Mouse (Mus musculus): ENCODE data around the gene L1cam. TPM values are rescaled to one million over a fixed set of nuclear protein-coding genes. Genes with fewer than 3 reads are reported as not detected.

The L1cam gene
- polyA plus RNA-seq, 1 experiment from 2014 or later, result 0.29 TPM

DNA sequence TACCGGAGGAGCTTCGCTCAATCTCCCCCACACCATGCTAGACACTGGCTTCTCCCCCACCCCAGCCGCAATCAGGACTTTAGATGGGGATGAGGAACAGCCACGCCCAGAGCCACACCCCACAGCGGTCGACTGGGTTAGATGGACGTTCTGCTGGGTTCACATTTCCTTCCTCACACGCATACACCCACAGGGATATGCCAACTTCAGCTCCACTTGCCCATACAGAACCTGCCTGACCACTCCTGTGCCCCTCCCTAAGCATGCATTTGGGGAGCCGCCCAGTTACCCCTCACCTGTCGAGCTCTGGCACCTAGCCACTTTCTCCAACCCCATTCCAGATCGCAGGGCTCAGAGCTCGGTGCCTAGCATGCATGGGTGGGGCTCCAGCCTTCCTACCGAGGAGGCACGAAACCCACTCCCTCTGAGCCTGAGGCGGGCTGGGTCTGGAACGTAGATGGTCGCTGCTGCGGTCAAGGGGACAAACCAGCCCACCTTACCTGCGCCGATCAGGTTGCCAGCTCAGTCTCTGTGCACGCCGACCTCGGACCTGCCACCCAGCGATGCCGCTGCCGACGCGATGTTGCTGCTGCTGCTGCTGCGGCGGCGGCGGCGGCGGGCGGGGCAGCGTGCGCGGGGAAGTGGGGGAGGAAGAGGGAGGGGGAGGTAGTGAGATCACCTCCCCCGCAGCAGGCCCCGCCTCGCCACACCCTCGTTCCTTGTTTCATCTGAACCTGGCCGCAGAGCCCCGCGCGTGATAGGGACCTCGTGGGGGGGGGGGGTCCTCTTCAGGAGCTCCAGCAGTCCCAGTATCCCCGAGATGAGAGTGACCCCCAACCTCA lies 15.5 kb downstream of the L1cam start:
- peak; percentile 47 for DNase-seq (ENCODE audit: low spot score)

DNA sequence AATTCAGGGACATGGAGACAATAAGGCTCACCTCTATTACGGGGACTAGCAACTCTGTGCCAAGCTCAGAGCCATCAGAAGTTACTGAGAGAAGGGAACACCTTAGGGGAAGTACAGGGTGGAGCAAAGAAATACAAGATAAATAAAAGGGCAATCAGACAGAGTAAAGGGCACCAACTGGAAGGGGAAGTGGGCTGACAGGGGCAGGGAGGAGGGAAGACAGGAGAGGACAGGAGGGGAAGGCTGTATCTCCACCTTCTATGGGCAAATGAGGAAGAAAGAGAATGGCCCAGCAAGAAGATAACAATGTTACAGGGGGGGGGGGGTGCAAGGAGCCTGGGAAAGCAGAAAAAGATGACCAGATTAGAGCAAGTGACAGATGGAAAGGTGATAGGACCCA lies 18.9 kb downstream of the L1cam start:
- DNase-seq (ENCODE audit: low spot score), result no peak

DNA sequence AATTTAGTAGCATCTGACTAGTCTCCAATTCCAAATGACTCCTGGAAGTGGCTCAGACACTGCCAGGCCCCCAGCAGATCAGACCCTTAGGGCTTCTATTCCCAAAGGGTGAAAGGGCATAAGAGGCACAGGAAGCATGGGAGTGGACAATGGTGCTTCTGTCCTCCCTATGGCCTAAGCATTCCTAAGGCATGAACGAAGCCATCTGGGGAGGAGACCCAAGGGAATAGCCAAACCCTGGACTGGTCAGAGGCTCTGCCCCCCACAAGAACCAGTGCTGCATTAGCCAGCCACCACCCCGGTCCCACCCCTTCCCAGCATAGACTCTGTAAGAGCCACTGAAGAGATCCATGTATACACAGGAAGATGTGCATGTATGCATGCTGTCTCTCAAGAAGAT lies 20.0 kb downstream of the L1cam start:
- DNase-seq (ENCODE audit: low spot score), result no peak

DNA sequence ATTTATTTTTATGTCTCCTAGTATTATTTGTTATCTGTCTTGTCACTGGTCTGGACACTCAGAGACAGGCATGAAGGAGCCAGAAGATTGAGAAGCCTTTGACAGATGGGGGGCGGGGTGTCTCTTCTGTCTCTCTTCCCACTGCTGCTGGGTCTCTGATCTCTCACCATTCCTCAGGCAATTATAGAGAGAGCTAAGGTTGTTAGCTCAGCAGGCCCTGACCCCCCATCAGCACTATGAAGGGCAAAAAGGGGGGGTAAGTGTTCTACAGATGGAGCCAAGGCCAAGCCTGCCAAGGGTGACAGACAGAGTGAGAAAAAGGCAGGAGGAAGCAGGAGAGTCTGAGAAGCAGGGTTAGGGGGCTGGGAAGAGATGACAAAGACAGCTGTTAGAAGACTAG lies 23.9 kb downstream of the L1cam start:
- DNase-seq (ENCODE audit: low spot score), result no peak

DNA sequence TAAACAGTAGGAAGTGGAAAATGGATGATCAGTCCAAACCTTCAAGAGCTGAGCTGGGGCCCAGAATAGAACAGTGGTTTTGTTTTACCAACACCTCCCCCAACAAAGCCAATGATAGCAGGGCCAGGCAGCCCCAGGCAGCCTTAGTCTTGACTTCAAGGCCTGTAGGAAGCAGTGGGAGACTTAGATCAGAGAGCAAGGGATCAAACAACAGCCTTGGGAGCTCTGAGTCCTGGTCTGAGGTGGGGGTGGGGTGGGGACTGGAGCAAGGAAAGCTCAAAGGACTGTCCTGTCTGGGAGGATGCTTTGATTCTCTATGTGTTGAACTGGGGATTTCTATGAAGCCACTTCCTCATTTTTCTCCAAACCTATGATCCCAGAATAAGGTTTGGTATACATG lies 24.4 kb downstream of the L1cam start:
- DNase-seq (ENCODE audit: low spot score), result no peak

DNA sequence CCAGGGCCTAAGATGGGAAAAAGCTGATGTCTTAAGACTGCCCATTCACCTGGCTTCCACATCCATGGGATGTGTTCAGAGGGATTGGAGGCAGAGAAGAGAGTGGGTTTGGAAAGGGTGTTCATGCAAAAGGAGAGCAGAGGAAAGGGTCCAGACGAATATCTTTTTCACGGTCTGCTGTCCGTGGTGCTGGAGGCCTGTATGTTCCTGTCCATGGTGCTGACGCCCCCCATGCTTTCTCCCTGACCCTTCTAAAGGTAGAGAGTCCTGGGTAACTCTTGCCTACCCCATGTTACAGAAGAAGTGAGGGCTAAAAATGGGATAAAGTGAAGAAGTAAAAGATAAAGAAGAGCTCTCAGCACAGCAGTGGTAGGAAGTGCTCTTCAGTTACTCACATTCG lies 26.6 kb downstream of the L1cam start:
- peak; percentile 45 for DNase-seq (ENCODE audit: low spot score)

DNA sequence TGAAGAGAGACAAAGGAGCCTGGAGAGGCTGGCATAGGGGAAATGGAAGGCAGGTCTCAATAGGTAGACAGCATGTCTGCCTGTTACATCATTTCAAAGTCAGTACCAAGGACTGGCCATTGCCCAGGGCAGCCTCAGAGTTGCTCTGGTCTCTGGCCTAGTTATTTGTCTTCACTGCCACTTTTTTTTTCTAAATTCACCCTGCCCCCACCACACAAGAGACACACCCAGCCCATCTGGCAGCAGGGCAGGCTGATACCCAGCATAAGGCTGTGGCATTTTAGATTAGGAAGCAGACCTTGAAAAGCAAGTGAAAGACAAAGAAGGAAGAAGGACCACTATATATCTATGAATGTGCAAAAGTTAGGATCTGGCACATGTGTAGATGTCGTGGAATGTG lies 28.1 kb downstream of the L1cam start:
- DNase-seq (ENCODE audit: low spot score), result no peak

DNA sequence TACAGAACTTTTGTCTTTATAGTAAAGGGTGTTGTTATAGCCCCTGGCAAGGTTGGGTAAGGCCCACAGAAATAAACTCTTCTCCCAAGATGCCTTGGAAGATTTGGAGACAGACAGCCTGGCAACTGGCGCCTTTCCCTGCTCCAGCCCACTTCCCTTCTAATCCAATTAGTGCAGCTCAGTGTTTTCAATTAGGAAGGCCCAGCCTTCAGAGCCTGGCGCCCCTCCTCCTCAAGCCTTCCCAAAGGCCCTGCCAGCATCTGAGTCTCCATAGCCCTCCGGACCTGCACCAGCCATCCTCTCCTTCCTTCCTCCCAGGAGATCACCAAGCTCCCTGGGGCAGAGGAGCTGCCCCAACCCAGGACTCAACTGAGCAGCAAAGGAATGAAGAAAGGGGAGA lies 28.6 kb downstream of the L1cam start:
- no peak for DNase-seq (ENCODE audit: low spot score)

DNA sequence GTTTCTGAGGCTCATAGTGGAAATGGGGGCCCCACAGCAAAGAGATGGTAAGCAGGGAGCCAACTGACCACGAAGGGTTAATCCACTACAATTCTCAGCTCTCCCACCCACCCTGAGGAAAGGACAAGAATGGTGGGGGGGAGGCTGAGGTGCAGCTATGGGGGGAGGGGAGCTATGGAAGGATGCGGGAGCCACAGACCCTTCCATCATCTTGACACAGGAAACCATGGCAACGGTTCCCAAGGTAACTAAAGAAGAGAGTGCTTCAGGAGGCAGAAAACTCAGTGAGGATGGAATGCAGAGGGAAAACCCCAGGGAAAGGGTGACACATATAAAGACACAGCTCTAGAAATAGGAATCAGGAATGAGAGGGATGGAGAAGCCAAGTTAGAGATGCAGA lies 31.2 kb downstream of the L1cam start:
- no peak for DNase-seq (ENCODE audit: low spot score)

DNA sequence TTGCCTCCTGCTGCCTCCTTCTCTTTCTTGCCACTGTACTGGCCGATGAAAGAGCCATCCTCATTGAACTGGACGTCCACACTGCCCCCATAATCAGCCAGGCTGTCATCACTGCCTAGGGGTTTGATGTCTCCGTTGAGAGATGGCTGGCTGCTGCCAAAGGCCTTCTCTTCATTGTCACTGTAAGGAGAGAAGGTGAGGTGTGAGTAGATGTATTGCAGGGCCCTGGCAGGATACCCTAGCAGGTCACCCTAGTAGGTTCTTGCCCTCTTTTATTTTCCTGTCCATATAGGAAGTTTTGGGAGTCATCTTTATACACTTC lies 40.9 kb downstream of the L1cam start:
- DNase-seq (ENCODE audit: low spot score), result no peak

DNA sequence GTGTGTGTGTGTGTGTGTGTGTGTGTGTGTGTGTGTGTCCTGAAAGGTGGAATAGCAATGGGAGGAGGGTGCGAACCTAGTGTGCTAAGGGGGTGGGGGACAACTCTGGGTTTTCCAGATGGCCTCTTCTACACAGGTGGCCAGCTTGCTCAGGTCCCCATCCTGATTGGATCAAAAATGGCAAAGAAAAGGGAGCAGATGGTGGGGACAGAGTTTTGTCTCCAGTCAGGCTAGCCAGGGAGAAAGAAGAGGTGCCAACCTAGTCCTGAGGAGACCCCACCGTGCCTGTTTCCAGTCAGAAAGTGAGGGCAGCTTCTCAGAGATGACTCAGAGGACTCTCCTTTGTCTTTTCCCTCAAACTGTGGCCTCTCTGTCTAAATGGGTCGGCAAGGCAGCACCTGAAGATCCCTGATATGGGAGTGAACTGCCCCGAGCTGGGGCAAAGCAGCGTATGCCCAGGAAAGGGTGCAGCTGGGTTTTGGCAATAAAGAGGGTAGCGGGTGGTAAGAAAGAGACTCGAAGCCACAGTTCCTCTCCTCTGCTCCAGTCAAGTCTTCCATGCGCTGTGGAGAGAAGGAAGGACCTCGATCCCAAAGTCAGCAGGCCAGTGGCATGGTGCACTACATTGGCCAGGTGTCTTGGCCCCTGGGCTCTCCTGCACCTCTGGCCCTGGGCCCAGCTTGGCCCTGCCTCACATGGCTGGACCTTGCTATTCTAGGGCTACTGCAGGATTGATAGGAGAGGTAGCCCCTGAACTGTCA lies 41.4 kb downstream of the L1cam start:
- DNase-seq (ENCODE audit: low spot score), result no peak

DNA sequence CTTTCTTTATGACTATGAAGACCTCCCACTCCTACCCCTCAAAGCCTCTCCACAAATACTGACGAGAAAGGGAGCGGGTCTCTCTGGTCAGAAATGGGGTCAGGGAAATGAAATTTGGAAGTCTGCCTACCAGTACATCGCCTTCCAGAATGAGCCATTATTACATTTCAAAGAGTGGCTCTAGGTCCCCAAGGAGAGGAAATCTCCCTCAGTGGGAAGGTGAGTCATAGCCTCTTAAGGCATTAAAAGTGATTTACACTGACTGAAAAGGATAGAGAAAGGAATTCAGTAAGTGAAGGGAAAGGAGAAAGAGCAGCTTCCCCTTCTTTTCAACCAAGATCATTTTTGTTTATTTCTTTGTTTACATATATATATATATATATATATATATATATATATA lies 59.2 kb downstream of the L1cam start:
- DNase-seq (ENCODE audit: low spot score), result no peak

DNA sequence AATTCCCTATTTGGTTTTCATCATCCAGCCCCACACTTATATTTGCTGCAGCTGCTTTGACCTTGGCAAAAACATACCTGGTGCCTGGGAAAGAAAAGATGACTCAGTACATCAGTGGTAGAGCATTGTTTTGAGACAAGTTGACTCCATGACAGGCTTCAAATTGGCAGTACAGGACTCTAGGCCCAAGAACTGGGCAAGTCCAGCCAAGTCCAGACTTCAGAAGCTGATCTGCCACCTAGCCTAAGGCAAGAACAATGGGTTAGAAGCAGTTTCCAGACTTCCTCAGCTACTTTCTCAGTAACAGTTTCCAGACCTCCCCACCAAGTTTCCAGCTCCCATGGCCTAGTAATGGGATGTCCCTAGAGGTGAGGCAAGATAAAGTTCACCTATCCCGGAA lies 60.2 kb downstream of the L1cam start:
- no peak for DNase-seq (ENCODE audit: low spot score)

DNA sequence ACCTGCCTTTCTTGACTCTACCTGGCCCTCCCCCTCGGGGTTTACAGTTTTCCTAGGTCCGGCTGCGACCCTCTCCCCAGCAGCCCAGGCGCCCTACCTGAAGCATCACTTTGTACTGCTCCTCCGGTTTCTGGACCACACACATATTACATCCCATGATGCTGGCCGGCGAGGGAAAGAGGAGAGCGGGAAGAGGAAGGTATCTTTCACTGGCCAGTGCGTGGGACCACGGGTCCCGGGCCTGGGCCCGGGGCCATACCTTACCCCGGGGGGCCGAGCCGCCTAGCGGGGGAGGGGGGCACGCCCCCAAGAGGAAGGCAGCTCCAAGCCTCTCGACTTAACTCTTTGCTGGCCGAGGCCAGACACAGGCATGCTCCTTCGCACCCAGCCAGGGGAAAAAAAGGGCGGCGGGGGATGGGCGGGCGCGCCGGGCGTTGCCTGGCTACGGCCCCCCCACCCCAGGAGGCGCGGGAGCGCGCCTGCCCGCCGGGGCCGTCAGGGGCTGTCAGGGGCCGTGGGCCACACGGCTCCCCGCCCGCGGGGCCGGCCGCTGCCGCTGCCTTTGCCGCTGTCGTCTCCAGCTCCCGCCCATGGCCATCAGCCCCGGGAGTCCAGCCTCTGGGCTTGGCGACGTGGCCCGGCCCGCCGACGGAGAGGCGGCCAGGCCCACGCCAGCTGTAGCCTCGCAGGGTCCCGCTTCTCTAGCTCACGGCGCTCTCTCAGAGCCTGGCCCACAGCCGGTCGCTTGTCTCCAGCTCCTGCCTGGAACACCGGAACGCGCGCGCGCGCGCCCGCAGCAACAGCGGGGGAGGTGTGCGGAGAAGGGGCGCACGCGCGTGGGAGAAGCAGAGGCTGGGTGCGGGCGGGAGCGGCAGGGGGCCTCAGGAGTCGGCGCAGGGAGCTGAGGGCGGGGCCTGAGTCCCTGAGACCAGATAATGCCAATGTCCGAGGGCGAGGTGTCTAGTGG lies 71.4 kb downstream of the L1cam start, which contains the start of gene Pdzd4:
TSS of gene Pdzd4 (minus strand) at position 785 of the 967 bp plus-strand sequence.
- peak; percentile 62 for DNase-seq (ENCODE audit: low spot score)

DNA sequence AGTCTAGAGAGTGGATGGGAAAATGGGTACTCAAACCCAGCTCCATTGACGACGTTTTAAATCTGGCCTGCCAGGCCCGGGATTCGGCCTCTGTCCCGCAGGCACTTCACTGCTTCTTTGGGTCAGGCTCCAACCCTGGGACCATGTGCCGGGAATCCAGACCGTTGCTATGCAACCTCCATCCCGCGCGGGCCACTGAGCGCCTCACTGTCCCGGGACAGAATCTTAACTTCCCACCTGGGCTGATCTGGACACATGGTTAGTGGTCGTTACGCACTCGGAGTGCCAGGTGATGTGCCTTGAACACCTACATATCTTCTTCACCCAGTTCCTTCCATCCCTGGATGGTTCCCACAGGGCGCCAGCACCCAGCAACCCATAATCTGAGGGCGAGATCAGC lies 72.2 kb downstream of the L1cam start:
- no peak for DNase-seq (ENCODE audit: low spot score)

DNA sequence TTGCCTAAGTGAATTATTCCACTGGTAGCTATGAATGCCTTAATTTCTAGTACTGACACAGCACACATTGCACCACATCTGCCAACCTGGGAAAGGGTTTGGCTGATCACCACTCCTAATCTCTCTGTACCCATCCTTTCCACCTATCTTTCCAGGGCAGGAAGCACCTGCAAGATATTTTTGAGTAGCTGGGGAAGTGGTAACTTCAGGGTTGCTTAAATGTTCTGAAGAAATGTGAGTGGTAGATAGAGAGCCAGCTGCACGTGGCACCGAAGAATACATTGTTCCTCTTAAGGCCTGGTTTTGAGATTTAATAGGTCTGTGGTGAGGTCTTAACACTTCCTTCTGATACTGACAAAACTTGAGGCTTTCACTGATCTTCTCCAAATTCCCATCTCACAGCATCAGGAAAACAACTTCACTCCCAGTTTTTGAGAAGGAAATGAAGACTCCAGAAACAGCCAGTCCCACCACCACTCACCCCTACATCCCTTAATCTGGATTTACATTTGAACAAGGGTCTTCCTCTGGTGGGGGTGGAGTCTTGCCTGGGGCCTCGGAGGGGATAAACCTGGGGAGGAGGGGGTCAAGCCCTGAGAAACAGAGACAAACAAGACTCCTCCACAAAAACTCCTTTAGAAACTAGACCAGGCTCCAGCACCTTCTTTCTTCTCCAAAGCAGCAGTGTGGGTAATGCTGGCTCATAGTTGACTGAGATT lies 79.2 kb downstream of the L1cam start:
- peak; percentile 30 for DNase-seq (ENCODE audit: low spot score)

DNA sequence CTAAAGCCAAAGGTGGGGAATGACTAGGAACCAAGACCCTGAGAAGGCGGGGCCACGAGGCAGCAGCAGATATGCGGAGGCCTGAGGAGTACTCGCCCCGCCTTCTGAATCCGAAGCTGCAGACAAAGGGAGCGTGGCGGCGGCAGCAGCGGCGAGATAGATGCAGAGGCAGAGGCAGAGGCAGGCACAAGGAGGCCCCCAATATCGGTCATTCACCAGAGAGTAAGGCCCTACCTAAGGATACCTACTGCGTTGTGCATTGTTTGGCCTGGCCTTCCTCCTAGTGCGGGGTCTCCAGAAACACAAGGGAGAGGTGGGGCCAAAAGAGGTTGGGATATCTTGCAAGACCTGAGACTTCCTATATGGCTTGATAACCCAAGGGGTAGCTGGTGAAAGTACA lies 80.8 kb downstream of the L1cam start:
- no peak for DNase-seq (ENCODE audit: low spot score)

DNA sequence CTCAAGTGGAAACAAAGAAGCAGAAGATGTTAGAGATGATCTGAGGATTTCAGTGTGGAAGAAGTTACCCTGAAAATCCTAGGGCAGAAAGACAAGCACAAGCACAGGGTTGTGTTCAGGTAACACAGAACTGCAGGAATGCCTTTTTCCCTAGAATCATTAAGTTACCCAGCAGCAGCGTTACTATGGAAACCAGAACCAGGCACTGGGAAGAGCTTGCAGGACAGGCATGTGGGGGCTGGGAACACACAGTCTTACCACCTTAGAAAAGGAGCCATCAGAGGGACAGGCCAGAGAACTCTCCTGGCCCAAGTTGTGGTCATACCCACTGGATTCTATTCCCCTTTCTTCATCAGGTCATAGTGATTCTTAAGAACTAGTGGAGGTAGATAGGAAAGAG lies 90.1 kb downstream of the L1cam start:
- DNase-seq (ENCODE audit: low spot score), result no peak
